Mouse (Mus musculus): Measurements from ENCODE around the gene Akap1.

DNA sequence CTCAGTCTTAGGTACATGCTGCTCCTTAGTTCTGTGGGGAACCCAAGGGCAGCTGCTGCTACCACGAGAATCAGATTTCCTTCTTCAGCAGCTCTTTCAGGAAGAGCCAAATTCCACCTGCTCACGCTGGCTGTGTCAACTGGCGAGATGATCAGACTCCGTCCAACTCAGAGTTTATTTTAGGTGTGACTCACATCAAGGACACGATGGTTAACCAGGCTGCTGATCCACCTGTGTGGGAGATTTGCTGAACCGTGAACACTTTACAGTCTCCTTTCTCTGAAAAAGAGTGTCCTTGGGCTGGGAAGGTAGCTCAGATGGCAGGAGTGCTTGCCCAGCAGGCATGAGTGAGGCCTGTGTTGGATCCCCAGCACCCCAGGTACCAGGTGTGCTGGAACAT is 38.4 kb upstream of the Akap1 start:
- TF ChIP-seq CTCF (IDR thresholded peaks at IDR 0.05; ENCODE audit: low read depth, low read length) (no peak), POLR2A (IDR thresholded peaks at IDR 0.05; ENCODE audit: extremely low read depth, insufficient read depth, low read length) (no peak)
